Mouse (Mus musculus): ENCODE data around the gene Ankmy1. TPM values are rescaled to one million over a fixed set of nuclear protein-coding genes. Genes with fewer than 3 reads are reported as not detected.

Gene Ankmy1
- total RNA-seq, 2 experiments from 2014 or later = 0.06 TPM; not detected in 1

DNA sequence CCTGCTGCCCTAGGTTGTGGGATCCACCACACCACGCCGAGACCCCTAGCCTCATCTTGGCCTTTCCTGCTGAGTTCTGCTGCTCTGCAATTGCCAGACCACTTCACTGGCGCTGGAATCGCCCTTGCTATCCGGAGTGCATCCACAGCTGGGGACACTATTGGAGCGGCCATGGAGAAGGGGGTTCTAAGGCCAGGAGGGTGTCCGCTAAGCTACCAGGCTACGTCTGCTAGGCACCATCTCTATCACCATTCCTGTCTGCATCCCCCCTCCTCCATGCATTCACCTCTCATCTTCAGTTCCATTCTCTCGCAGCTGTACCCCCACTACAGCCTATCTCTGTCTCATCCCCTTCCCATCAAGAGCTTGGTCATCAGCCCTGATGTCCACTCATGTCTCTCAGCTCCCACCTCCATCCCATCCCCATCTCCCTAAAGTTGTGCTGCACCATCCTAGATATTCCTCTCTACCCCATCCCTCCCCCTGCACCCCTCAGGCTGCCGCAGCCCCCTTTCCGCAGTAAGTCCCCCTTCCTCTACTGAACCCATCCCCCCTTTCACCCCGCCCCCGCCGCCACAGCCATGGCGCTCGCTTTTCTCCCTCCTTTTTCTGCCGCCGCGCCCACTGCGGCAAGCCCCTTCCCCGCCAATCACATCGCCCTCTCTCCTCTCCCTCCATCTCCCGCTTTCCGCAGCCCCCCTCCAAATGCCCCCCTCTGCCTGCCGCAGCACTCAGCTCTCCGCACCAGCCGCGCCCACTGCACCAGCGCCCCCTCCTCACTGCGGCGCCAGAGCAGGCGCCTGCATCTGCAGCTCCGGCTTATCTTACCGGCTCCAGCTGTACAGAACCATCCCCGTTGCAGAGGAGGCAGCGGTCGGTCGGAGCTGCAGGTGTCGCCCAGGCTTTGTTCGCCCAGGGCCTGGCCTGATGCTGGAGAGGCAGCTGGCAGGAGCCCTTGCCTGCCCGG is 54.5 kb downstream of the Ankmy1 start:
- H3K4me3 ChIP-seq = no peak overlapping the region
- intact Hi-C loops (cut with DNase I) = no loop called here
- DNase-seq = no peak
- no peak overlapping the region for H3K27ac ChIP-seq
- TF ChIP-seq CTCF (IDR thresholded peaks at IDR 0.05) = no peak

DNA sequence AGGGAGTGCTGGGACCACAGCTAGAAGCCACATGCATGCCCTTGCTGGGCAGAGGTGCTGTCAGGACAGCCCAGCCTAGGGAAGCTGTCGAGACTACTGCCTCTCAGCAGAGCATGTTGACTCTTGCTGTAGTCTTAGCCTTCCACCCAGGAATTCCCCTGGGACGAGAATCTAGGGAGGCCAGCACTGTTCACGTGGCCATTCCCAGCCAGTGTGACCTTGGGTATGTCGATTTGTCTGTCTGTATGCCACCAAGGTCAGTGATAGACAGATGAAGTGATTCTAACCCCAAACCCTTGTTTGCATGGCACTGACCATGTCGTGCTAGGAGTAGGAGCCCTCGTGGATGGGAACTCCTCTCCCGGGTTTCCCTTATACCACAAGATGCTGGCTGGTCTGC is 56.8 kb downstream of the Ankmy1 start:
- Histone ChIP-seq H3K27ac (peak overlapping the region; percentile 25), H3K4me3 (no peak overlapping the region)
- intact Hi-C loops (cut with DNase I) = no loop called here
- no peak for DNase-seq
- no peak for TF ChIP-seq CTCF (IDR thresholded peaks at IDR 0.05)

DNA sequence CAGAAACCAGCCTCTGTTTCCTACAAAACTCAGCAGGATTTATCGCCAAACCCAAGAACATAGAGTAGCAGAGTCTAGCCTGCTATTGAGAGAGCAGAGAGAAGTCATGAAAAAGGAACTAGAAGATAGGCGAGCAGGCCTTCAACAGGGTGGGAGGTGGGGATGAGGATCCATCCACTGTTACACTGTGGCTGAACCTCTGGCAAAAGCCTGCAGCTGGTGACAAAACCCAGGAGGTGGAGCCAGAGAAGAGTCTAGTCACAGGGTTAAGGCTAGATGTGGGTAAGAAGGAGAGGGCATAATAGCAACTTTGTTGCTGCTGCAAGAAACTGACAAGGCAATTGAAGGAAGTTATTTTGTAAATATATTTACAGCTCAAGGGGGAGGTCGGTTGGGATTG is 61.3 kb downstream of the Ankmy1 start:
- TF ChIP-seq CTCF (IDR thresholded peaks at IDR 0.05) = no peak
- intact Hi-C loops (cut with DNase I) = loop anchor here (5.0 kb wide), 1 partner anchor 51 kb away; no protein-coding TSS in a partner anchor
- DNase-seq = no peak

DNA sequence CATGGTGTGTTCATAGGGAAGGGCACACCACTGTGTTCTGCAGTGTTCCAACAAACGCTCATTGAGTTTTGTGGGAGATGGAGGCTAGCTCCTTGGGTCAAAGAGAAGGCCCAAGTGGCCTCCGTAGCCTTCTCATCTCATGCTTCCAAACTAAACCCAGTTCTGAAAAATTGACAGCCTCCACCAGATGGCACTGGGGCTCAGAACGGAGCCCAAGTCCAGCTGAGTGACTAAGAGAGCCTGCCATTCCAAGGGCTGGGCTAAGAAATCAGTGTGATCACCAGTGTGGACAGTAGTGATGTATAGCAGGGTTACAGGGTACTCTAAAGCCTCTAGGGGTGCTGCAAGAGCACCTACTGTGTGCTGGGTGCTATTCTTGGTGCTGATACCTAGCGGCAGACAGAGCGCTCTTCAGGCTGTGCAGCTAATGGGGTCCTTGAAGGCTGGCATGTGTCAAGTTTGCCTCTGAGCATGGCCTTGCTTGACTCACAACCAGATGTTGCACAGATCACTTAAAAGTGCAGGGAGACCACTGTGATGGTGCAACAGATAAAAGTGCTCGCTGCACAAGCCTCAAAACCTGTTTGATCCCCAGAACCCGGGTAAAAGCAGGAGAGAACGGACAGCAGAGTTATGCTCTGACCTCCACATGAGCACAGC is 62.3 kb downstream of the Ankmy1 start:
- DNase-seq = peak; percentile 38
- H3K27ac ChIP-seq = peak overlapping the region; percentile 99
- TF ChIP-seq CTCF (IDR thresholded peaks at IDR 0.05) = peak; percentile 51
- intact Hi-C loops (cut with DNase I) = loop anchor here (5.0 kb wide), 1 partner anchor 52 kb away; no protein-coding TSS in a partner anchor
- H3K4me3 ChIP-seq = no peak overlapping the region

More for the DNA sequence above, 61.3 kb downstream of the Ankmy1 start:
- no peak overlapping the region; the same call in 1 of the 2 replicates for H3K27ac ChIP-seq
- no peak overlapping the region for H3K4me3 ChIP-seq

DNA sequence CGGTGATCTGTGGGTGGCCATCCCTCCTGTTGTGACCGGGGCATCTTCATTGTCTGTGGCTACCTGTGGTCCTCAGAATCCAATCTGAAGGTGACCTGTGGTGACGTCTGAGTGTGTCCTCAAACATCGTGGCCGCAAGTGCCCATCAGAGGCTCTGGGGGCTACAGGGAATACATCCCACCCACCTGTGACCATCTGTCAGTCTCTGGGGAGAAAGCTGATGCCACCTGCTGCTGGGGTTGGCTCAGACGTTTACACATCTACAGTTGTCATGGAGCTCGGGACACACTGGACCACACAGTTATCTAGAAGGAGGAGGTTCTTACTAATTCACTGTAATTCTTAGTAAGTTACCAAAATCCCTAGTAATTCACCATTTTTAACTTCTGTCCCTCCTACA is 63.5 kb downstream of the Ankmy1 start:
- peak; percentile 30 for DNase-seq
- TF ChIP-seq CTCF (IDR thresholded peaks at IDR 0.05) = no peak
- intact Hi-C loops (cut with DNase I) = no loop called here
- peak overlapping the region; percentile 22; the same call in 1 of the 2 replicates for H3K4me3 ChIP-seq
- peak overlapping the region; percentile 99 for H3K27ac ChIP-seq

DNA sequence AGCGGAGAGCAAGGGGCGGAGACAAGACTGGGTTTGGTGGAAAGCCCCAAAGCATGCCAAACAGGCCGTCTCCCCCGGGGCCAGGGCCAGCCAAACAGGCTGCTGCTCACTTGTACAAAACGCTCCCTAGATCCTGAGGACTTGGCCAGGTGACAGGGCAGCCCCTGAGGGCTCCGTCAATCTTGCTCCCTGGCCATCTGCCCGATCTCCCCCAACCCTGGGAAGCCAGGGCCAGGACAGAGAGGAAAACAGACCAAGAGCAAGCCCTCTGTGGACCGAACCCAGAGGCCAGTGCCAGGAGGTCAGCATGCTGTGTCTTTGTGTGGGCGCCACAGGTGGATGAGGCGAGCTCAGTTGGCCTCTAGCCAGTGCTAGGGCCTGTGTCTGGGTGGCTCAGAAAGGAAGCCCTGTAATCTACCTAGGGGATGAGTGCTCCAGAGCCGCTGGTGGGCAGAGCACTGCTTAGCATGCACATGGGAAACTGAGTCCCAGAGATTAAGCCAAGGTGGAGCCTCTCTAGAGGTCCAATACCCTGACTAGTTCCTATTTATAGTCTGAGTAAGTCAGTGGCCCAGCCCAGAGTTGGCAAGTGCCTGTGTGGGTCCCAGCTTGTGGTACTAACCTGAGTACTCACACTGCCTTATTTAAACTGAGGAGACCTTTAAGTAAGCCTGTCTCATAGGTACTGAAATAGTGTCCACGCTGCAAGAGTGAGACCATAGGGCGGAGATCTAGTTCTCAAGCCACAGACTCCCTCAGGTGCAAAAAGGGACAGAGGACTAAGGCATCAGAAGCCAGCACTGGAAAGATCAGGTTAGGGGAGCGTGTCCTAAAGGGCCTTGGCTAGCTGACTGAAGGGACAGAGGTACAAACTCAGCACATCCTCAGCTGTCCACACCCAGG is 64.5 kb downstream of the Ankmy1 start:
- peak overlapping the region; percentile 99 for H3K27ac ChIP-seq
- no peak for TF ChIP-seq CTCF (IDR thresholded peaks at IDR 0.05)
- intact Hi-C loops (cut with DNase I) = no loop called here
- DNase-seq = peak; percentile 81
- peak overlapping the region; percentile 53 for H3K4me3 ChIP-seq

DNA sequence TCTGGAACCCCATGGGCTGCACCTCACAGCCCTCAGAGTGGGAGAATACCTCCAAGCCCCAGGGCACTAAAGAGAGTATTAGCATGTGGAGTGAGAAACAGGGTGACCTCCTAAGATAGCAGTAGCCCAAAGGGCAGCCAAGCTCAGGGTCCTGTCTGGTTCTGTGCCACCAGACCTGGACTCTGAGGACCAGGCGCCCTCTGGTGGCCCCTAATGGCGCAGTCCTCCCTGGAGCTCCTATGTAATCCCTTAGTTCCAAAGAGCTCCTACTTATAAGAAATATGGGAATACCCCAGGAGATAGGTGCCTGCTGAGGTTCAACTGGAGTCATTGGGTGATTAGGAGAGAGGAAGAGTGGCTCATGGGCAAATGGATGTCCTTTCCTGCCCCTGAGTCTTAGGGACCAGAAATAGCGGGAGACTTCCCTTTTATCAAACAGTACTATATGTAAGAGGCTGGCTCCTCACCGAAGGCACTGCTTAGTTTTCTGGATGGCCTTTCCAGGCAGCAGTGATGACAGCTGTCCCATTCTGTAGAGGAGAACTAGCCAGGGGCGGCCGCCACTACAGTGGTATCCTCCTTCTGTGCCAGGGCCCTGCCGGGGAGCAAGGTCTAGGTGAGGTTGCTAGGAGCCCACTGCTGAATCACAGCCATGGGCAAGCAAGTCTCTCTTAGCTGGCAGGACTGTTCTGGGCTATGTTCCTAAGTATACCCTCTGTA is 68.6 kb downstream of the Ankmy1 start:
- TF ChIP-seq CTCF (IDR thresholded peaks at IDR 0.05) = peak; percentile 97
- DNase-seq = peak; percentile 91
- intact Hi-C loops (cut with DNase I) = loop anchor here (1.0 kb wide), 2 partner anchors 136 to 186 kb away; partner anchors contain the start of gene Otos
- Histone ChIP-seq H3K27ac (peak overlapping the region; percentile 99), H3K4me3 (peak overlapping the region; percentile 82)

DNA sequence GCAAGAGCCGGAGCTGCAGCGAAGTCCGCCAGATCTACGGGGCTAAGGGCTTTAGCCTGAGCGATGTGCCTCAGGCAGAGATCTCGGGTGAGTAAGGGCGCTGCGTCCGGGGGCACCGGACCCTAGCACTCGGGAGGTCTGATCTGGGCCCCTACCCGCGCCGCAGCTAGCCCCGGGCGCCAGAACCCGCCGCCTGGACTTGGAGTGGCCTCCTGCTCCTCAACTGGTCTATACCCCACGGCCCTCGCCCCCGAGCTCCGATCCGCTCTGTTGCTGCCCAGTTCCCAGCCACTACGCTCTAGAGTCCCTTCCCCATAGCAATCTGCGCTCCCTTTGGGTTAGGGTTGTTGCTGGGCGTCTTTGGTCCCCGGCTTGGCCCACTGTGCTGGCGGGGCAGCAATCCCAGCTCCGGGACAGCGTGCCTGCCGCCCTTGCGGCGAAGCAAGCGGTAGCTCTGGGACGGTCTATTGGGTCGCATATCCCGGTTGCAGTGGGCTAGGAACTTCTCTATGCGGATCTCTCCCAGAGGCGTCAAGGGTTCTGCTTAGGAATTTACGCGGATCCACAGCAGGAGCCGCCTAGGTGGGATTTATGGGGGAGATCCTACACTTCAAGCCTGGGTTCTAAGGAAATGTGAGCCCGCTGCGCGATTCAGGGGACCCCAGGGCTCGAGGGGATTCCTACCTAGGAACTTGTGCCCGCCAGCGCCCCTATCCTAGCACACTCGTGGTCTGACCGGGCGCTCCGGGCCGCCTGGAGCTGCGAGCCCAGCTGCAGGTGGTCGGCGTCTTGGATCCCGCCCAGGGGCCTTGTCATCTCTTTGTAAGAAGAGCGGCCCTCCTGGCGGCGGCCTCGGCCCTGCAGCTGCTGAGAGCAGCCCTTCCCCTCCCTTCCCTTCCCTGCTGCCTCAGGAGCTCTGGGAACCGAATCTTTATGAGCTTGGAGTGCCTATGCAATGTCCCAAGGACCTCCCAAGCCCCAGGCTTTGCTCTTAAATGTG is 70.4 kb downstream of the Ankmy1 start:
- intact Hi-C loops (cut with DNase I) = loop anchor here (1.0 kb wide), 1 partner anchor 184 kb away; the partner anchor contains the start of gene Otos
- peak; percentile 14; the same call in 1 of the 2 replicates for TF ChIP-seq CTCF (IDR thresholded peaks at IDR 0.05)
- DNase-seq = peak; percentile 90
- peak overlapping the region; percentile 99 for H3K27ac ChIP-seq
- peak overlapping the region; percentile 82 for H3K4me3 ChIP-seq

DNA sequence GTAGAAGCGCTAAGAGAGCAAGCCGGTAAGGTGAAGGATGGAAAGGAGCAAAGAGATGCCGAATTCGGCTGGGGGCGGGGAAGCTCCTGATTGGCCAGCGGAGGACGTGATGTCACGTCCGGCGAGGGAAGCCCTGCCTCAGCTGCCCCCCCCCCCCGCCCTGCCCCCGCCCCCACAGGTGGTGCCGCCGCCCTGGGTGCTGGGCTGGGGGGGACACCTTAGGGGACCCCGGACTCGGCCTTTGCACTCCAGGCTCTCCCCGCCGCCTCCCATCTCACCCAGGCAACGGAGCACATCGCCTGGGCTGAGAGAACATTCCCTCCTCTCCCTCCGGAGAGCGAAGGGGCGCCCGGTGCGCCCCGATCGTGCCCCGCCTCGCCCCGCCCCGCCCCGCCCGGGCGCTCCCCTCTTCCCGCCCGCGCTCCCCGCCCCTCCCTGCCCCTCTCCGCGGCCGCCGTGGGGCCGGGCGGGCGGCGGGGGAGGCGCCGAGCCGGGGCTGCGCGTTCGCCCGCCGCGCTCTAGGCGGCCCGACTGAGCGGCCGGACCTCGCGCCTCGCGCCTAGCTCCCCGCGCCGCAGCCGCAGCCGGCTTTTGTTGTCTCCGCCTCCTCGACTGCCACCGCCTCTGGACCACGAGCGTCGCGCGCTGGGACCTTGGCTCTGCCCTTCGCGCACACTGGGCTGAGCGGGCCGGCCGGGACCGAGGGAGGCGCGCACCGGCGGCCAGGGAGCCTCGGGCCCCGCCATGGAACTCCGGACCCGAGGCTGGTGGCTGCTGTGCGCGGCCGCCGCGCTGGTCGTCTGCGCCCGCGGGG is 71.3 kb downstream of the Ankmy1 start, which contains the start of gene Gpc1:
Gene Gpc1 (plus strand): TSS at position 458 of the 814 bp plus-strand sequence.
- TF ChIP-seq CTCF (IDR thresholded peaks at IDR 0.05) = no peak
- peak within 1 kb of the TSS; percentile 82 for H3K4me3 ChIP-seq
- intact Hi-C loops (cut with DNase I) = loop anchor here (2.0 kb wide), 1 partner anchor 57 kb away; no protein-coding TSS in a partner anchor
- DNase-seq = peak; percentile 91
- H3K27ac ChIP-seq = peak within 1 kb of the TSS; percentile 99
